Mouse (Mus musculus) small intestine, adult 2 months (tissue): Measurements from ENCODE around the gene Thsd7a.

Experiments used
- CTCF ChIP-seq: fragments of 200-500 bp; IDR thresholded peaks from 2 replicates; pipeline ENCODE4 v1.5.1; 2012; ENCODE audit warnings: low read depth, mild to moderate bottlenecking, control low read depth, inconsistent platforms, low read length, moderate library complexity, mixed read lengths; ENCODE audit not compliant: insufficient replicate concordance, insufficient read length; ENCODE audit errors: extremely low read depth
- POLR2A ChIP-seq: fragments of 200-500 bp; IDR thresholded peaks from 2 replicates; pipeline ENCODE4 v1.6.1; 2012; ENCODE audit warnings: low read depth, mild to moderate bottlenecking, control low read depth, inconsistent platforms, low read length, moderate library complexity

GRCm38 (mm10) chr6:12581143-12581542 lies 168.1 kb downstream of the Thsd7a start:
- no peak for TF ChIP-seq CTCF
- no peak for TF ChIP-seq POLR2A
